Mouse (Mus musculus): ENCODE data around the gene Gja1. TPM values are rescaled to one million over a fixed set of nuclear protein-coding genes. Genes with fewer than 3 reads are reported as not detected.
"Not testable (repeated sequence)": the region's sequence is repeated elsewhere in the genome, so short reads cannot be mapped to it uniquely, and the experiment has no call there.

Gene Gja1
- polyA plus RNA-seq, 1 experiment from 2014 or later: 142 TPM

- no peak for DNase-seq (ENCODE audit: low spot score)
- no peak for ATAC-seq
- H3K27ac ChIP-seq (ENCODE audit: low read length): no peak overlapping the region
- H3K4me1 ChIP-seq (ENCODE audit: insufficient read depth, low read depth, low read length): no peaks in the 10 kb centered on the region
- no peaks in the 10 kb centered on the region for H3K9me3 ChIP-seq (ENCODE audit: low read length)
- H3K4me3 ChIP-seq (ENCODE audit: low read depth, low read length): no peak overlapping the region
- H3K36me3 ChIP-seq (ENCODE audit: insufficient read depth, low read length): no peaks in the 10 kb centered on the region
- H3K9ac ChIP-seq (replicated peaks; ENCODE audit: low read depth): no peak overlapping the region
- TF ChIP-seq CTCF (IDR thresholded peaks at IDR 0.05) (no peak), EP300 (IDR thresholded peaks at IDR 0.05) (no peak)
- H3K27me3 ChIP-seq (replicated peaks; ENCODE audit: insufficient read depth, low read length): no peaks in the 10 kb centered on the region
- H3K4me2 ChIP-seq (replicated peaks; ENCODE audit: low read depth, low read length): no peak overlapping the region
- WGBS: 68% methylated on average over 6 of the region's 6 CpGs
Measured at GRCm38 (mm10) chr10:56393095-56393784, 16.1 kb downstream of the Gja1 start.

GRCm38 (mm10) chr10:56393815-56394417 lies 16.8 kb downstream of the Gja1 start:
- H3K4me1 ChIP-seq (ENCODE audit: insufficient read depth, low read depth, low read length); H3K9me3 ChIP-seq (ENCODE audit: low read length); H3K36me3 ChIP-seq (ENCODE audit: insufficient read depth, low read length); H3K27me3 ChIP-seq (replicated peaks; ENCODE audit: insufficient read depth, low read length); H3K27ac ChIP-seq (ENCODE audit: low read length); H3K4me2 ChIP-seq (replicated peaks; ENCODE audit: low read depth, low read length); H3K9ac ChIP-seq (replicated peaks; ENCODE audit: low read depth); DNase-seq (ENCODE audit: low spot score); ATAC-seq; H3K4me3 ChIP-seq (ENCODE audit: low read depth, low read length): not testable (repeated sequence)
- 93% methylated on average over 6 of the region's 7 CpGs for WGBS

- WGBS: 81% methylated on average over 8 of the region's 8 CpGs
- DNase-seq (ENCODE audit: low spot score) (no peak), ATAC-seq (no peak)
- H3K4me3 ChIP-seq (ENCODE audit: low read depth, low read length): no peak overlapping the region
- H3K36me3 ChIP-seq (ENCODE audit: insufficient read depth, low read length): no peaks in the 10 kb centered on the region
- no peak overlapping the region for H3K9ac ChIP-seq (replicated peaks; ENCODE audit: low read depth)
- no peaks in the 10 kb centered on the region for H3K9me3 ChIP-seq (ENCODE audit: low read length)
- H3K27ac ChIP-seq (ENCODE audit: low read length): no peak overlapping the region
- TF ChIP-seq CTCF (IDR thresholded peaks at IDR 0.05) (no peak), EP300 (IDR thresholded peaks at IDR 0.05) (no peak)
- H3K4me2 ChIP-seq (replicated peaks; ENCODE audit: low read depth, low read length): no peak overlapping the region
- H3K27me3 ChIP-seq (replicated peaks; ENCODE audit: insufficient read depth, low read length): no peaks in the 10 kb centered on the region
- H3K4me1 ChIP-seq (ENCODE audit: insufficient read depth, low read depth, low read length): no peaks in the 10 kb centered on the region
Measured at GRCm38 (mm10) chr10:56397875-56398274, 20.7 kb downstream of the Gja1 start.

GRCm38 (mm10) chr10:56398310-56398709 lies 21.2 kb downstream of the Gja1 start:
- H3K27me3 ChIP-seq (replicated peaks; ENCODE audit: insufficient read depth, low read length): no peaks in the 10 kb centered on the region
- H3K36me3 ChIP-seq (ENCODE audit: insufficient read depth, low read length): no peaks in the 10 kb centered on the region
- 95% methylated on average over 2 of the region's 2 CpGs for WGBS
- H3K4me2 ChIP-seq (replicated peaks; ENCODE audit: low read depth, low read length): no peak overlapping the region
- no peak overlapping the region for H3K27ac ChIP-seq (ENCODE audit: low read length)
- H3K9ac ChIP-seq (replicated peaks; ENCODE audit: low read depth): no peak overlapping the region
- no peak for DNase-seq (ENCODE audit: low spot score)
- no peaks in the 10 kb centered on the region for H3K4me1 ChIP-seq (ENCODE audit: insufficient read depth, low read depth, low read length)
- no peak for ATAC-seq
- H3K4me3 ChIP-seq (ENCODE audit: low read depth, low read length): no peak overlapping the region
- H3K9me3 ChIP-seq (ENCODE audit: low read length): no peaks in the 10 kb centered on the region
- TF ChIP-seq CTCF (IDR thresholded peaks at IDR 0.05) (no peak), EP300 (IDR thresholded peaks at IDR 0.05) (no peak)

GRCm38 (mm10) chr10:56401396-56401795 lies 24.3 kb downstream of the Gja1 start:
- not testable (repeated sequence) for H3K9ac ChIP-seq (replicated peaks; ENCODE audit: low read depth); ATAC-seq; H3K27ac ChIP-seq (ENCODE audit: low read length); H3K9me3 ChIP-seq (ENCODE audit: low read length); H3K4me2 ChIP-seq (replicated peaks; ENCODE audit: low read depth, low read length); H3K4me1 ChIP-seq (ENCODE audit: insufficient read depth, low read depth, low read length); H3K27me3 ChIP-seq (replicated peaks; ENCODE audit: insufficient read depth, low read length); H3K4me3 ChIP-seq (ENCODE audit: low read depth, low read length); DNase-seq (ENCODE audit: low spot score); H3K36me3 ChIP-seq (ENCODE audit: insufficient read depth, low read length)
- WGBS: 85% methylated on average over 8 of the region's 8 CpGs

- H3K9me3 ChIP-seq (ENCODE audit: low read length): no peaks in the 10 kb centered on the region
- TF ChIP-seq CTCF (IDR thresholded peaks at IDR 0.05) (no peak), EP300 (IDR thresholded peaks at IDR 0.05) (no peak)
- DNase-seq (ENCODE audit: low spot score) (no peak), ATAC-seq (no peak)
- no peak overlapping the region for H3K4me2 ChIP-seq (replicated peaks; ENCODE audit: low read depth, low read length)
- no peaks in the 10 kb centered on the region for H3K36me3 ChIP-seq (ENCODE audit: insufficient read depth, low read length)
- no peak overlapping the region for H3K27ac ChIP-seq (ENCODE audit: low read length)
- 42% methylated on average over 9 of the region's 9 CpGs for WGBS
- no peak overlapping the region for H3K9ac ChIP-seq (replicated peaks; ENCODE audit: low read depth)
- no peaks in the 10 kb centered on the region for H3K4me1 ChIP-seq (ENCODE audit: insufficient read depth, low read depth, low read length)
- no peak overlapping the region; the same call in 1 of the 2 replicates for H3K4me3 ChIP-seq (ENCODE audit: low read depth, low read length)
- no peaks in the 10 kb centered on the region for H3K27me3 ChIP-seq (replicated peaks; ENCODE audit: insufficient read depth, low read length)
Measured at GRCm38 (mm10) chr10:56405934-56406333, 28.8 kb downstream of the Gja1 start.
